Mouse (Mus musculus) liver, embryonic 15.5 days (tissue): ENCODE results near the gene Gtf3c1. TPM values are rescaled to one million over a fixed set of nuclear protein-coding genes. Genes with fewer than 3 reads are reported as not detected.

Experiments used
- ATAC-seq: fragments of 200-750 bp; cut with Nextera tagmentation; 2 replicates; pipeline ENCODE4 v1.8.0; 2017; ENCODE audit warnings: moderate number of reproducible peaks, mild to moderate bottlenecking, moderate library complexity; ENCODE audit not compliant: insufficient read depth
- H3K27ac ChIP-seq: fragments of 300-500 bp; sonication (generic); replicated peaks from 2 replicates; pipeline ENCODE4 v1.5.1; 2015; ENCODE audit warnings: mild to moderate bottlenecking, inconsistent platforms
- H3K27me3 ChIP-seq: fragments of 300-500 bp; sonication (generic); 2 replicates; pipeline ENCODE4 v1.6.1; 2015; ENCODE audit warnings: mild to moderate bottlenecking, inconsistent platforms
- H3K36me3 ChIP-seq: fragments of 300-500 bp; sonication (generic); replicated peaks from 2 replicates; pipeline ENCODE4 v1.6.1; 2015; ENCODE audit warnings: moderate library complexity, mild to moderate bottlenecking, inconsistent platforms
- H3K4me1 ChIP-seq: fragments of 300-500 bp; sonication (generic); replicated peaks from 2 replicates; pipeline ENCODE4 v1.6.1; 2015; ENCODE audit warnings: inconsistent platforms
- H3K4me2 ChIP-seq: fragments of 300-500 bp; sonication (generic); 2 replicates; pipeline ENCODE4 v1.6.1; 2015; ENCODE audit warnings: moderate library complexity, mild to moderate bottlenecking, inconsistent platforms
- H3K4me3 ChIP-seq: fragments of 300-500 bp; sonication (generic); replicated peaks from 2 replicates; pipeline ENCODE4 v1.5.1; 2015; ENCODE audit warnings: mild to moderate bottlenecking, inconsistent platforms
- H3K9ac ChIP-seq: fragments of 300-500 bp; sonication (generic); 2 replicates; pipeline ENCODE4 v1.6.1; 2015; ENCODE audit warnings: moderate library complexity, mild to moderate bottlenecking, inconsistent platforms
- H3K9me3 ChIP-seq: fragments of 300-500 bp; sonication (generic); replicated peaks from 2 replicates; pipeline ENCODE4 v1.6.1; 2016; ENCODE audit warnings: inconsistent platforms
- WGBS: fragments of 180-500 bp; shearing (Covaris S2); methylation state at CpG from one replicate; pipeline ENCODE4 v1.1.7; 2015; ENCODE audit warnings: mixed read lengths; ENCODE audit not compliant: insufficient replicate concordance; 5-methylcytosine and 5-hydroxymethylcytosine counted together
- polyA plus RNA-seq: library from polyadenylated mRNA; unstranded; fragments of >200 nt; fragmentation: Nextera tagmentation; extraction: Ambion mirVana; gene quantifications from 2 replicates; pipeline ENCODE4 v1.2.1, GENCODE M21; 2015

Gene Gtf3c1
- polyA plus RNA-seq, 1 experiment from 2014 or later, result 8.0 TPM

DNA sequence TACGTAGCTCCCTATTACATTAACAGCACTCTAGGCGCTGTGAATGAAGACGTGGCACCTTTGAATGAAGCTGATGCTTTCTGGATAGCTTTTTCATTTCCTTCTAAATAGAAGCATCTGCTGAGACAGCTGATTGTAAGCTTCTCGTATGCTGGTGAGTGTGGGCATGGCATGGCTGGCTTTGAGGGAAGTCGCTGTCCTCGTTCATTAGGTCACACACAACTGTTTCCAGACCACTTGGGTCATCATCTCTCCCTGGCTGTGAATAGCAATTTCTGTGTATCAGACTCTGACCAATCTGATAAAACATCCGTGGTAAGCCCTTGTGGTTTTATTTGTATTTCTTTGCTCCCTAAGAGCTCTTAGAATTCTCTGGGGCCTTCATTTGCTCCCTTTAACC lies 89.6 kb downstream of the Gtf3c1 start:
- Histone ChIP-seq H3K27me3 (no peaks in the 10 kb centered on the region), H3K9me3 (no peaks in the 10 kb centered on the region), H3K4me1 (no peaks in the 10 kb centered on the region), H3K36me3 (no peaks in the 10 kb centered on the region), H3K4me2 (no peak overlapping the region), H3K27ac (no peak overlapping the region), H3K4me3 (no peak overlapping the region), H3K9ac (no peak overlapping the region)
- 51% methylated on average over 7 of the region's 7 CpGs for WGBS
- no peak for ATAC-seq

DNA sequence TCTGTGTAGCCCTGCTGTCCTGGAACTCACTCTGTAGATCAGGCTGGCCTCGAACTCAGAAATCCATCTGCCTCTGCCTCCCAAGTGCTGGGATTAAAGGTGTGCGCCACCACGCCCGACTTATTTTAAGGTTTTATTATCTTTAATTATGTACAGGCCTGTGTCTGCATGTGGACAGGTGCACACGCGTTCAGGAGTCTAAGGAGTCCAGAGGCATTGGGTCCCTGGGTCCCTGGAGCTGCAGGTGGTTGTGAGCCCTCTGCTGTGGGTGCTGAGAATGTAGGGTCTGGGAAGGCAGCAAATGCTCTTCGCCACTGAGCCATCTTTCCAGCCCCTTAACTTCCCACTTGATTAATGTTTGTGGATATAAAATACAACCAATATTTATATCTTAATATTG lies 92.1 kb downstream of the Gtf3c1 start:
- no peak overlapping the region for H3K4me3 ChIP-seq
- ATAC-seq, result no peak
- H3K9me3 ChIP-seq, result no peaks in the 10 kb centered on the region
- no peaks in the 10 kb centered on the region for H3K4me1 ChIP-seq
- no peaks in the 10 kb centered on the region for H3K36me3 ChIP-seq
- H3K9ac ChIP-seq, result no peak overlapping the region
- H3K27ac ChIP-seq, result no peak overlapping the region
- 73% methylated on average over 7 of the region's 7 CpGs for WGBS
- H3K4me2 ChIP-seq, result no peak overlapping the region
- no peaks in the 10 kb centered on the region for H3K27me3 ChIP-seq

DNA sequence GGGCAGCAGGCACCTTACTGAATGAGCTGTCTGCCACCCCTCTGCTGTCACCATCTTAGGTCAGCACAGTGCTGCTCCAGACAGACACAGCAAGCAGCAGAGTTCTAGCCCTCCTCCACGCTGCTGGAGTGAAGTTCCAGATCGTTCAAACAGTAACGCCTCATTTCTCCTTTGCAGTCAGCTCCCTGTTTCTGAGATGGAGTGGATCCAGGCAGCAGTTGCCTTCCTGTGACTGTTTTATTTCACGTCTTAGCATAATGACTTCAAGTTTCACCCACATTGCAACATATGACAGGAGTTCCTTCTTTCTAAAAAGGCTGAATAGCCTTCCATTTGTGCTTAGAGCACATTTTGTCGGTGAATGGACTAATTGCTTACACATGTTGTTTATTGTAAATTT lies 94.0 kb downstream of the Gtf3c1 start:
- H3K9me3 ChIP-seq, result no peaks in the 10 kb centered on the region
- H3K4me2 ChIP-seq, result no peak overlapping the region
- H3K9ac ChIP-seq, result no peak overlapping the region
- no peaks in the 10 kb centered on the region for H3K27me3 ChIP-seq
- no peaks in the 10 kb centered on the region for H3K36me3 ChIP-seq
- WGBS, result 58% methylated on average over 5 of the region's 5 CpGs
- no peak for ATAC-seq
- H3K4me3 ChIP-seq, result no peak overlapping the region
- H3K4me1 ChIP-seq, result no peaks in the 10 kb centered on the region
- no peak overlapping the region for H3K27ac ChIP-seq

DNA sequence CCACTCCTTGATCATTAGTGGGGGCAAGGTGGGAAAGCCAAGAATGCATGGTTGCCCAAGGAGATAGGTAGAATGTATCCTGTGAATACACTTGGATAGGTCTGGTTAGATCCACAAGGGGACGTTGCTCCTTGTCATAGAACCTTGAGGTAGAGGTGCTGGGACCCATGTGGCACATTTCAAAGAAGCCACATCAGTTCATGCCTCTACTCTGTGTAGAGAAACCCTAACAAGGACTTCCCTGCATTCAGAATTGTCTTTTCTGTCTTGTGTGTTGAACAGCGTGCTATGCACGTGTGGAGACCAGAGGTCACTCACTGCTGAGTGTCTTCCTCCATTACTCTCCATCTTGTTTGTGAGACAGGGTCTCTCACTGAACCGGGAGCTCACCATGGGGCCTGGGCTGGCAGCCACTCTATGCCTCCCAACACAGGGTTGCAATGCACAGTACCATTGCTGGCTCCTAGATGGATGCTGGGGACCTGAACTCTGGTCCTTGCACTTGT lies 99.3 kb downstream of the Gtf3c1 start:
- Histone ChIP-seq H3K9me3 (no peaks in the 10 kb centered on the region), H3K4me1 (peaks cover 5% of the 10 kb centered on the region; the same call in 1 of the 2 replicates), H3K27ac (no peak overlapping the region), H3K9ac (no peak overlapping the region), H3K4me3 (no peak overlapping the region), H3K36me3 (no peaks in the 10 kb centered on the region), H3K27me3 (no peaks in the 10 kb centered on the region), H3K4me2 (no peak overlapping the region)
- no peak for ATAC-seq
- WGBS, result 58% methylated on average over 4 of the region's 4 CpGs

DNA sequence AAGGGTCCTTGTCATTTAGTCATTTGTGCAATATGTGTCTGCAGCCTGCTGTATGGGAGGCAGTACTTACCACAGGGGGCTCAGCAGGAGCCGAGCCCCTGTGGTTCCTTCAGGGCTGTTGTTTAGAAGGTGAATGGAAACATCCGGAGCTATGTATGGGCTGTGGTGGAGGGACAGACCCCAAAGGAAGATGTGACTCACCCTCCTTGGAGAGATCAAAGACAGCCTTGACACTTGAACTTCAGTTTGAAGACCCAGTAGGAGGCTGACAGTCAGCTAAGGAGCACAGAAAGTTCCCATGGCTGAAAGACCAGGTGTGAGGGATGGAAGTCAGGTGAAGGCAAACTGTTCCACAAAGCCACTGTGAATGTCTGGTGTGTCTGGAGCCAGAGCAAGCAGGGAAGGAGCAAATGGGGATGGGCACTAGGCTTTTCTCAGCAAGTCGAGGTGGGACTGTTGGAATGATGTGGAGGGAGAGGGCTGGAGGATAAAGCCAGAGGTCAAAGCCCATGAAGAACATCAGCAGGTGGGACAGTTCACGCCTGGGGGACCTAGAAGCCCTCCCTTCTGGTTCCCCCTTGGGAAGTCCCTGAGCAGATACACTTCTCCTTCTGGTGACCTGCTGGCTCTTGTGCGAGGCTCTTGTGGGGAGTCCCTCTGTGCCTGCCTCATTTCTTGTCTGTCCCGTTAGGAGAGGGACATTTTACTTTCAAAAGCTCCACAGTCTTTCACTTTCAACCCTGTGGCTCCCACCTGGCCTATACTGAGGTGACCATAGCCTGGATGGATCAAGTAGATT lies 100.0 kb downstream of the Gtf3c1 start:
- no peak for ATAC-seq

DNA sequence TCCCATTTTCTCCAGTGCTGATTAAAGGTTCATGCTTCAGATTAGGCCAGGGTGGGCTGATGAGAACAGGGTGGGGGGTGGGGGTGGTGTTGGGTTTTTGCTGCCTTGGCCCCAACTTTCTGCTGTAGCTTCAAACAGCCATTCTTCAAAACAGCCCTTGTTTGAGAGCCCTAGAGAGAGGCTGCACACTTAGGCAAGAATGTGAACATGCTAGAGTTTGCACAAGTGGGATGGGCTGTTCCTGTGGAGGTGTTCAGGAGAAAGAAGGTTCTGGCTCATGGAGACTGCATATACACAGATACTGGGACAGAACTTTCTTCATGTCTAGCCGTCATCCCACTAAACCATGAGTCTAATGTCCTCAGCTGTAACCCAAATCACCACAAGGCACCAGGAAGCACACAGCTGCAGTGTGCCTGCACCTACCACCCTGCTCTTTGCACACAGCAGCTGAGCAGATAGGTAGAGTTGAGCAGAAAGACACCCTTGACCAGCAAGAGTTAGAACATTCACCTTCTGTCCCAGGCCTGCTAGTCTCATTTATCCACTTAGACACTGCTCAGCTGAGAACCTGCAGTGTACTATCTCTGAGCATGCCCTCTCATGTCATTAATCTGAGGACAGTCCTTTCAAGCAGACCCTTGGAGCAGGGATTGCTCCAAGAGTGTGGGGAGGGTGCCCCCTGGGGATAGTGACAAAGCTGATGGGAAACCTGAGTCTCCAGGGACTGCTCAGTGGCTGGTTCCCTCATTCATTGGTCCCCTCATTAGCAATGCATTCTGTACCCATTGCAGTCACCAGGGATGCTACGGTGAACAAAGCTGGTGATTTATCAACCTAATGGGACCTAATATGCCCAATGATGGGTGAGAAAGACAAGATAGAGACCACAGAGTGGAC lies 101.1 kb downstream of the Gtf3c1 start:
- Histone ChIP-seq H3K9me3 (no peaks in the 10 kb centered on the region), H3K4me3 (no peak overlapping the region), H3K9ac (no peak overlapping the region), H3K27ac (no peak overlapping the region), H3K36me3 (no peaks in the 10 kb centered on the region), H3K4me2 (no peak overlapping the region), H3K4me1 (peaks cover 9% of the 10 kb centered on the region; the same call in 1 of the 2 replicates), H3K27me3 (0 out of 2 replicates have a peak, but pooled peaks cover 7% of the 10 kb centered on the region)
- ATAC-seq, result no peak
- WGBS, result 72% methylated on average over 2 of the region's 2 CpGs

More for the DNA sequence above, 100.0 kb downstream of the Gtf3c1 start:
- Histone ChIP-seq H3K4me3 (no peak overlapping the region), H3K27ac (no peak overlapping the region), H3K4me1 (peaks cover 9% of the 10 kb centered on the region; the same call in 1 of the 2 replicates), H3K9me3 (no peaks in the 10 kb centered on the region), H3K36me3 (no peaks in the 10 kb centered on the region), H3K9ac (no peak overlapping the region), H3K4me2 (no peak overlapping the region), H3K27me3 (no peaks in the 10 kb centered on the region)
- WGBS, result 28% methylated on average over 6 of the region's 6 CpGs

DNA sequence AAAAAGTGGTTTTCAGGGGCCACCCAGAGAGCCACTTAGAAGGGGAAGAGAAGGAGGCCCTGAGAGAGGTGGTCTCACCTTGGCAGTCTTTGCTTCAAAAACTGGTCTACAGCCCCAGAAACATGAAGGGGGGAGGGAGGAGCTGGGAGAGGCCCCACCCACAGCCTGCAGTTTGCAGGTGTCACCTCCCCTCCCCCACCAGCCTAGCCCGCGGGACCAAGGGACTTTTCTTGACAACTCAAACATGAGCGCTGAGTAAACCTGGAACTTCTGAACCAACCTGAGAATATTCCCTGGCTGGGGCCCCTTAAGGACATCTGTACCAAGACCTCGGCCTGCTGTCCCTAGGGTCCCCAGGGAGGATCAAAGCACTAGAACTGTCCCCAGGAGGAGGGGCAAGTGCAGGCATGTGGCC lies 101.8 kb downstream of the Gtf3c1 start:
- H3K4me2 ChIP-seq, result no peak overlapping the region
- H3K27ac ChIP-seq, result no peak overlapping the region
- no peaks in the 10 kb centered on the region for H3K9me3 ChIP-seq
- H3K27me3 ChIP-seq, result 0 out of 2 replicates have a peak, but pooled peaks cover 11% of the 10 kb centered on the region
- no peak for ATAC-seq
- H3K4me1 ChIP-seq, result peaks cover 14% of the 10 kb centered on the region; the same call in 1 of the 2 replicates
- no peaks in the 10 kb centered on the region for H3K36me3 ChIP-seq
- 35% methylated on average over 4 of the region's 4 CpGs for WGBS
- no peak overlapping the region for H3K4me3 ChIP-seq
- H3K9ac ChIP-seq, result no peak overlapping the region

DNA sequence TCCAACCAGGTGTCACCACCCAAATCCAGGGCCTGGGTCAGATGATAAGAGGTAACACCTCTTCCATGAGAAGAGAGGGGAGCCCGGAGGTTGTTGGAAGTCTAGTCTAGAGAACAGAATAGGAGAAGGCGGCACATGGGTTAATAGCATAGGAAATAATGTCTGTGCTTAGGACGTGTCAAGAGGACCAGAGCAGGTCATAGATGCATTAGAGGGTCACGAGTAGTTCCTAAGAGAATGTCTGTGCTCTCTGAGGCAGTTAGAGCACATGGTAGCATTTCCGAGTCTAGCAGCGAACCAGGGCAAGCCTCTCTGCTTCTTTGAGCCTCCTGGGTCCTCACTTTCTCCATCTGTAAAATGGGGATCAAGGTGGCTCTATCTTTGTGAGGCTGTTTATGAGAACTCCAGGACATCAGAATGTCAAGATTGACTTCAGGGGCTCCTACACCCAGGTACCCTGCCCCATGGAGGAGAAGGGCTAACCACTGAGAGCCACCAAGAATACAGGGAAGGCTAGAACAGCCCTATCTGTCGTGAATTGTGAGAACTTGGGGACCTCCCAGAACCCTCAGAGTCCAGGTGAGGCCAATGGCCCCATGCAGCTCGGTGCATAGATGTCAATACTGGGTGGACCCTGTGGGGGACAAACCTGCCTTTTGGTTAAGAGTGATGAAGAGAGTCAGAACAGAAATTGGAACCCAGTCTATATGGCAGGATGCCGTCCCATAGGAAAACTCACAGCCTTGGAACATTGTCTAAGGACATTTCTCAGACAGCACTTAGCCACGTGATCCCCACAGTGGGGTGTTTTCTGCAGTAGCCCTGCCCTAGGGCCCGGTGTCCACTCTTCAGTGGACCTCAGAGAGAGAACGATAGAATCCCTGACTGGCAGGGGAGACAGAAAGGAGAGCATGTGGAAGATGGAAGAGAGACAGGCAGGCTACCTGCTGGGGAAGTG lies 102.9 kb downstream of the Gtf3c1 start:
- WGBS, result 62% methylated on average over 12 of the region's 12 CpGs
- Histone ChIP-seq H3K9me3 (no peaks in the 10 kb centered on the region), H3K4me2 (no peak overlapping the region), H3K9ac (no peak overlapping the region), H3K4me1 (peaks cover 19% of the 10 kb centered on the region; the same call in 1 of the 2 replicates), H3K27ac (no peak overlapping the region), H3K4me3 (no peak overlapping the region), H3K36me3 (no peaks in the 10 kb centered on the region), H3K27me3 (0 out of 2 replicates have a peak, but pooled peaks cover 11% of the 10 kb centered on the region)
- ATAC-seq, result no peak

DNA sequence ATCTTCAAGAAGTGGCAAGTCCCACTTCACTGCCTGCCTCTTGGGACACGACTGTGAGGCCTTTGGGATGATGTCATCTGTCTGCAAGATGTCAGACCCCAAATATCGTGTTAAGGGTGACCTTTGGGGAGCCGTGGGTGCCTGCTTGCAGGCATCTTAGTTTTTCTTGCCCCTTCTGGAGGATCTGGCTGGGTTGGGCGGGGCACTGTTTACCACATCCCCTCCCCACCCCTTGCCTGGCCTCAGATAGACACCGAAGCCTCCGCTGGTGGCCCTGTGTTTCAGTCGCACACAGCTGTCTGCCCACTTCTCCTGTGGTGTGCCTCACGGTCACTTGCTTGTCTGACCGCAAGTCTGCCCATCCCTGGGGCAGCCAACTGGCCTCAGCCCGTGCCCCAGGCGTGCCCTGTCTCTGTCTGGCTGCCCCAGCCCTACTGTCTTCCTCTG lies 104.4 kb downstream of the Gtf3c1 start, which contains the start of gene Il21r:
Gene Il21r, plus strand, starts transcription at position 245 of the 447 bp plus-strand sequence.
- Histone ChIP-seq H3K9ac (no peak within 1 kb of the TSS), H3K4me3 (no peak within 1 kb of the TSS), H3K4me2 (no peak within 1 kb of the TSS), H3K27ac (no peak within 1 kb of the TSS), H3K27me3 (0 out of 2 replicates have a peak, but pooled peaks cover 11% of the 10 kb centered on the region), H3K36me3 (no peaks in the 10 kb centered on the region), H3K4me1 (peaks cover 19% of the 10 kb centered on the region; the same call in 1 of the 2 replicates), H3K9me3 (no peaks in the 10 kb centered on the region)
- no peak for ATAC-seq
- 22% methylated on average over 11 of the region's 11 CpGs for WGBS
